Mouse (Mus musculus) stomach, postnatal 0 days (tissue): ENCODE measurements around the gene Smim20.

ENCODE experiments used
- CTCF ChIP-seq: IDR thresholded peaks from 2 replicates; pipeline ENCODE4 v1.5.1; 2016; ENCODE audit warnings: antibody characterized with exemption, low read depth, mild to moderate bottlenecking, moderate library complexity
- EP300 ChIP-seq: optimal IDR thresholded peaks from 2 replicates; pipeline ENCODE3; 2016; ENCODE audit warnings: antibody characterized with exemption

DNA sequence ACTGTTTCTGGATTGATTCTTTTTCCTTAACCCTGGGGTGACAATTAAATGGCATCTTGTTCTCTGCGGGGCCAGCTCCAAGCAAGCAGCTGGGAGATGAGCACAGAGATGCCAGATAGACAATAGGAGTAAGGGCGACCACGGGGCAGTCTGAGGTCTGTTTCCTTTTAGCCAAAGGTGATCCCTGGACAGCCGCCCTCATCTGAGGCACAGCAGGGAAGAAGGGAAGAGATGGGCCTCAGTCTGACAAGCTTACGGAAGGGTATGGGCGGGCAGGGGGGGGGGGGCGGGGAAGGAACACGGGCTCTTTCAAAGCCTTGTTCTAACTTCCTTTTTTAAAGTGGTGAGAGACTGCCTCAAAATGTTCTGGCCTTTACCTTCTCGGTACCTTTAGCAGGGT, 22.6 kb downstream of the Smim20 start:
- TF ChIP-seq CTCF (no peak), EP300 (no peak)
